Mouse (Mus musculus): ENCODE measurements around the gene Spice1. TPM values are rescaled to one million over a fixed set of nuclear protein-coding genes. Genes with fewer than 3 reads are reported as not detected.

Gene Spice1
- polyA plus RNA-seq, 2 experiments, result 4.8 to 8.3 TPM

DNA sequence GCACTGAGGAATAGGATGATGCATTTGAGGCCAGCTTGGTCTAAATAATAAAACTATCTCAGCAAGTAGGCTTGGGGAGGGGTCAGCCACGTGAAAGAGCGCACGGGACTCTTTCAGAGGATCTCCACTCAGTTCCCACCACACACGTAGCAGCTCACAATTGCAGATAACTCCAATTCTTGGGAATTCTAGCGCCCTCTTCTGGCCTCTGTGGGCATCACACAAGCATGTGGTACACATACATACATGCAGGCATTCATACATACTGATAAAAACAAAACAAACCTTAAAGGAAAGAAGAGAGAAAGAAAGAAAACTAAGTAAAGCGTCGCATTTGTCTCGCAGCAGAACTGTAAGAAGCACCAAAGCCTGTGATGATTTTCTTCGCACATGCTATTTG, 16.3 kb upstream of the Spice1 start:
- Histone ChIP-seq H3K4me1 (replicated peaks; ENCODE audit: control insufficient read depth in 2 of 2, insufficient read depth in 2 of 2, low read length in 1 of 2) (no peaks in the 10 kb centered on the region), H3K9me3 (ENCODE audit: control insufficient read depth, low read length) (peaks cover 2% of the 10 kb centered on the region), H3K36me3 (replicated peaks; ENCODE audit: control insufficient read depth, insufficient read depth, low read depth) (no peaks in the 10 kb centered on the region), H3K4me3 (ENCODE audit: insufficient read depth in 1 of 2, low read depth in 2 of 2, low read length in 2 of 2) (no peak overlapping the region), H3K27me3 (ENCODE audit: control insufficient read depth, insufficient read depth, low read length) (peaks cover 24% of the 10 kb centered on the region), H3K4me2 (ENCODE audit: low read depth) (no peak overlapping the region), H3K9ac (replicated peaks) (no peak overlapping the region), H3K27ac (no peak overlapping the region)
- peak; percentile 40; the same call in 1 of the 2 replicates for TF ChIP-seq CTCF (IDR thresholded peaks at IDR 0.05; ENCODE audit: low read depth)
- TF ChIP-seq EP300 (IDR thresholded peaks at IDR 0.05; ENCODE audit: low read depth), result no peak
- WGBS (ENCODE audit: insufficient replicate concordance), result 69% methylated on average over 9 of the region's 9 CpGs
- no peak for ATAC-seq (ENCODE audit: insufficient read depth)
- no peak for DNase-seq (ENCODE audit: low read depth in 3 of 3, low spot score in 3 of 3)

GRCm38 (mm10) chr16:44331154-44331553, 15.8 kb upstream of the Spice1 start:
- DNase-seq (ENCODE audit: low read depth in 3 of 3, low spot score in 3 of 3), result no peak

GRCm38 (mm10) chr16:44331671-44331994, 15.3 kb upstream of the Spice1 start:
- ATAC-seq (ENCODE audit: insufficient read depth), result no peak
- TF ChIP-seq EP300 (IDR thresholded peaks at IDR 0.05; ENCODE audit: low read depth), result no peak
- no peak for TF ChIP-seq CTCF (IDR thresholded peaks at IDR 0.05; ENCODE audit: low read depth)
- 14% methylated on average over 6 of the region's 6 CpGs for WGBS (ENCODE audit: insufficient replicate concordance)
- Histone ChIP-seq H3K9me3 (ENCODE audit: control insufficient read depth, low read length) (peaks cover 2% of the 10 kb centered on the region), H3K4me2 (ENCODE audit: low read depth) (peak overlapping the region; percentile 67), H3K36me3 (replicated peaks; ENCODE audit: control insufficient read depth, insufficient read depth, low read depth) (no peaks in the 10 kb centered on the region), H3K9ac (replicated peaks) (no peak overlapping the region), H3K4me1 (replicated peaks; ENCODE audit: control insufficient read depth in 2 of 2, insufficient read depth in 2 of 2, low read length in 1 of 2) (no peaks in the 10 kb centered on the region), H3K27ac (no peak overlapping the region), H3K4me3 (ENCODE audit: insufficient read depth in 1 of 2, low read depth in 2 of 2, low read length in 2 of 2) (peak overlapping the region in 1 of 2 experiments; percentile 40; a peak in 2 of 4 replicates), H3K27me3 (ENCODE audit: control insufficient read depth, insufficient read depth, low read length) (peaks cover 24% of the 10 kb centered on the region)
- DNase-seq (ENCODE audit: low read depth in 3 of 3, low spot score in 3 of 3), result no peak

More at GRCm38 (mm10) chr16:44331154-44331553, 15.8 kb upstream of the Spice1 start:
- peaks cover 2% of the 10 kb centered on the region for H3K9me3 ChIP-seq (ENCODE audit: control insufficient read depth, low read length)
- no peaks in the 10 kb centered on the region for H3K36me3 ChIP-seq (replicated peaks; ENCODE audit: control insufficient read depth, insufficient read depth, low read depth)
- H3K27ac ChIP-seq, result no peak overlapping the region
- ATAC-seq (ENCODE audit: insufficient read depth), result no peak
- H3K9ac ChIP-seq (replicated peaks), result no peak overlapping the region
- H3K4me1 ChIP-seq (replicated peaks; ENCODE audit: control insufficient read depth in 2 of 2, insufficient read depth in 2 of 2, low read length in 1 of 2), result no peaks in the 10 kb centered on the region
- H3K4me2 ChIP-seq (ENCODE audit: low read depth), result no peak overlapping the region
- H3K27me3 ChIP-seq (ENCODE audit: control insufficient read depth, insufficient read depth, low read length), result peaks cover 24% of the 10 kb centered on the region
- TF ChIP-seq EP300 (IDR thresholded peaks at IDR 0.05; ENCODE audit: low read depth) (no peak), CTCF (IDR thresholded peaks at IDR 0.05; ENCODE audit: low read depth) (no peak)
- no peak overlapping the region for H3K4me3 ChIP-seq (ENCODE audit: insufficient read depth in 1 of 2, low read depth in 2 of 2, low read length in 2 of 2)
- 33% methylated on average over 9 of the region's 9 CpGs for WGBS (ENCODE audit: insufficient replicate concordance)

DNA sequence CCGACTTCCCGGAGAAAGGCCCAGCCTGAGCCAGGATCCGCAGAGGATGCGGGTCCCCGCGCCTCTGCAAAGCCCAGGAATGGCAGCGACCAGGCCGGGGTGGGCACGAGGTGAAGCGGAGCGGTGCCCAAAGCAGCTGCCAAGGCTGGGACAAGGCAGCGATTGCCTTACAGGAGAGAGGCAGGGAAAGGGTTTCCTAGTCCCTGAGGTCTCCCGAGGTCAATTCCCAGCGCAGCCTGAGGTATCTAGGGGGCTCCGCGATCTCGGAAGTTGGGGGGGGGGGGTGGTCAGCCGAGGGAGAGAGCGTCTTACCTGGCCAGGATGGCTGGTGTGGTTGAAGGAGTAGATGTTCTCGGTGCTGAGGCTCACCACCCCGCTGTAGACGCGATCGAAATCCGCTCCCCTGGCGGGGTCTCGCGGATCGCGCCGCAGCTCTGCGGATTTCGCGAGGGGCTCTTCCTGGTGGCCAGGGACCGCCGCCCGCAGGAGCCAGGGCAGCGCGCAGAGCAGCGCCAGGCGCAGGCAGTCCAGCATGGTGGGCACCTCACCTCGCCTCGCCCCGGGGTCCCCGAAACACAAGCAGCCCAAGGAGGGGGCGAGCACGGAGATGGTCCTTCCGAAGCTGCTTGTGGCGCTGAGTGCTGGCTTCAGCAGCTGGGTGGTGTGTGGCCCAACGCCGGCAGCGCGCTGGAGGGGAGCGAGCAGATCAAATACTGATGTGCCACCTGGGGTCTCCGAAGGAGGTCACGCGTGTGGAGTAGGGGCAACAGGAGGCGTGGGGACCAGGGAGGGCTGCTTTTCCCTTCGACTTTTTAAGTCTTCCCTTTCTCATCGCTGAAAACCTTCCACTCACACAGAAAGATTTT, 14.7 kb upstream of the Spice1 start:
- under 1% methylated on average over 59 of the region's 60 CpGs for WGBS (ENCODE audit: insufficient replicate concordance)
- DNase-seq (ENCODE audit: low read depth in 3 of 3, low spot score in 3 of 3) (no peak), ATAC-seq (ENCODE audit: insufficient read depth) (no peak)
- TF ChIP-seq EP300 (IDR thresholded peaks at IDR 0.05; ENCODE audit: low read depth) (no peak), CTCF (IDR thresholded peaks at IDR 0.05; ENCODE audit: low read depth) (no peak)
- Histone ChIP-seq H3K9ac (replicated peaks) (no peak overlapping the region), H3K36me3 (replicated peaks; ENCODE audit: control insufficient read depth, insufficient read depth, low read depth) (no peaks in the 10 kb centered on the region), H3K4me1 (replicated peaks; ENCODE audit: control insufficient read depth in 2 of 2, insufficient read depth in 2 of 2, low read length in 1 of 2) (no peaks in the 10 kb centered on the region), H3K4me2 (ENCODE audit: low read depth) (peak overlapping the region; percentile 67), H3K27me3 (ENCODE audit: control insufficient read depth, insufficient read depth, low read length) (peaks cover 24% of the 10 kb centered on the region), H3K4me3 (ENCODE audit: insufficient read depth in 1 of 2, low read depth in 2 of 2, low read length in 2 of 2) (peak overlapping the region; percentile 40 to 47), H3K27ac (no peak overlapping the region), H3K9me3 (ENCODE audit: control insufficient read depth, low read length) (peaks cover 2% of the 10 kb centered on the region)

- no peak within 1 kb of the TSS for H3K9ac ChIP-seq (replicated peaks)
- H3K4me1 ChIP-seq (replicated peaks; ENCODE audit: control insufficient read depth in 2 of 2, insufficient read depth in 2 of 2, low read length in 1 of 2), result no peaks in the 10 kb centered on the region
- DNase-seq (ENCODE audit: low read depth in 3 of 3, low spot score in 3 of 3) (no peak), ATAC-seq (ENCODE audit: insufficient read depth) (no peak)
- H3K9me3 ChIP-seq (ENCODE audit: control insufficient read depth, low read length), result peaks cover 2% of the 10 kb centered on the region
- TF ChIP-seq EP300 (IDR thresholded peaks at IDR 0.05; ENCODE audit: low read depth), result no peak
- WGBS (ENCODE audit: insufficient replicate concordance), result 3% methylated on average over 15 of the region's 15 CpGs
- peak within 1 kb of the TSS; percentile 67 for H3K4me2 ChIP-seq (ENCODE audit: low read depth)
- peaks cover 24% of the 10 kb centered on the region for H3K27me3 ChIP-seq (ENCODE audit: control insufficient read depth, insufficient read depth, low read length)
- H3K27ac ChIP-seq, result no peak within 1 kb of the TSS
- no peaks in the 10 kb centered on the region for H3K36me3 ChIP-seq (replicated peaks; ENCODE audit: control insufficient read depth, insufficient read depth, low read depth)
- peak within 1 kb of the TSS; percentile 40 to 47 for H3K4me3 ChIP-seq (ENCODE audit: insufficient read depth in 1 of 2, low read depth in 2 of 2, low read length in 2 of 2)
Measured at GRCm38 (mm10) chr16:44332861-44333284, 14.0 kb upstream of the Spice1 start, which contains the start of gene Sidt1. Sidt1 (minus strand) TSS chr16:44333196.
